Mouse (Mus musculus) kidney, adult 9 months (tissue): ENCODE results near the gene Mrpl38.
"Not testable (repeated sequence)": the region's sequence is repeated elsewhere in the genome, so short reads cannot be mapped to it uniquely, and the experiment has no call there.

ENCODE experiments used
- DNase-seq: peaks from one replicate; pipeline ENCODE4 v3.0.0; 2022

The Mrpl38 gene

GRCm38 (mm10) chr11:116143468-116143867 lies 4.8 kb upstream of the Mrpl38 start:
- no peak for DNase-seq

DNA sequence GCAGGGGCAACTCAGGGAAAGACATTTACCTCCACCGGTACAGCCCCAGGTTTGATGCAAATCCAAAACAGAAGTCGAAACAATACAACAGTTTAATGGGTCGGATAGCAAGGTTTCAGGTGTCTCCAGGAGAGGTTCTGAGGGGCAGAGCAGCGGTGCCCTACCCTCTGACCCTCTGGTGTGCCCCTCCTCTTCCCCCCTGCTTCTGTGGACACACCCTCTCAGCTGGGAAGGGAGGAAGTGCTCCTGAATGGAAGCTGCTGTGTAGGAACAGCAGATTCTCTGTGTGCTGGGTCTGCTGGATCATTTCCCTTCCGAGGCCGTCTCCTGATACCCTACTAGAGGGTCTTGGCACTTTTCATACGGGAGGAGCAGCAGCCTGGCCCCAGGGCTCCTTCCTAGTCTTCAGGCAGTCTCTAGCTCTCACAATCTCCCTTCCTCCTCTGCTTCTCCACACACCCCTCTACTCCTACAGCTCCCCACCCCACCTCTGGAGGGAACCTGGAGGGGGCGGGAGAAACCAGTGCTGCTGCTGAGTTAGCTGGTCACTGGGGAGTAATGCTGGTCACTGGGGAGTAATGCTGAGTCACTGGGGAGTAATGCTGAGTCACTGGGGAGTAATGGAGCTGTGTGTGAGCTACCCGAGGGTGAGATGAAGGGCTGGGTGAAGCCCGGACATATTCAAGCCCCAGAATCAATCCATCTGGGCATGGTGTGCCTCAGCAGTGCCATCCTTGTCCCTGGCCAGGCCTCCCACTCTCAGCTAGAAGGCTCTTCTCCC lies 3.7 kb upstream of the Mrpl38 start:
- no peak for DNase-seq

DNA sequence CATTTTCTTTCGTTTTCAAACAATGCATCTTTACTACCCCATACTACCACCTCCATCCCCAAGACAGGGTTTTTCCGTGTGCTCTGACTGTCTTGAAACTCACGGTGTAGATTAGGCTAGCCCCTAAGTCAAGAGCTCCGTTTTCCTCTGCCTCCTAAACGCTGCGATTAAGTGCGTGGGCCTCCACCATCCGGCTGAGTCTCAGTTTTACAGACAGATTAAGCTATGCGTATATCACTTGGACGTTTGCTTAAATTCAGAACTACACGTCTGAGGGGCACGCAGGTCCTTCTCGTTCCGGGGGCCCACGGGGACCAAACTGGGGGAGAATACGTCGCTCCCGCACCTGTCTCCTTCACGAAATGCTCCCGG lies 586 bp downstream of the Mrpl38 start:
- no peak for DNase-seq

DNA sequence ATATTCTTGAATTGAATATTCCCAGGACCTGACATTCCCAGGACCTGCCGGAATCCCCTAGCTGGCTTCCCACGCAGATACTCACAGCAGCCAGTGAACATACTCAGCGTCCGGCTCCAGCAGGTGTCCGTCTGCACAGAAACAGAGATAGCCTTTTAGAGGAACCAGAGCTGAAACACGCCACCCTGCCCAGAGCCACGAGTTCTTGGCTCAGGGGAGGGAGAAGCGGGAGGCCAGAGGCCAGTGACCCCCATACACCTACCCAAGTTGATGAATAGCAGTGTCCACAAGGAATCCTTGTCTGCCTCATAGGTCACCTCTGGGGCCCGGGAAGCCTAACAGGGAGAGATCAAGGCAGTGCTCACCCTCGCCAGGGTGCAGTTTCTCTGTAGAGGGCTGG lies 4.5 kb downstream of the Mrpl38 start:
- no peak for DNase-seq

DNA sequence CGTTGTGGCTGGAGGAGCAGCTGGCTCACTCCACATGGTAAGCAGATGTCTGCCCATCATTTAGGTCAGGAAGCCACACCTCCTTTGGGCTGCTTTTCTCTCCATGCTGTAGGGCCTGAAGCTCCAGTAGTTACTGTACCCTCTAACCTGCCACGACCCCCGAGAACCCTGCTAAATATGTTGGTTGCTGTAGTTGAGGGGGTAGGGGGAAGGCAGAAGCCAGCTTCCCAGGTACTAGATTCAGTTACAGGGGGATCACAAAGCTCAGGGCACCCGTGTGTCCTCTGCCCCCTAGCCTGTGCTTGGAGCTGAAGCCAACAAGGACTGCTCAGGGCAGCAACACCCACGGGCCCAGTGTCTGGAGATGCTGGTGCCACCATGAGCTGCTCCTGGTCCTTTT lies 5.2 kb downstream of the Mrpl38 start:
- DNase-seq, result no peak

GRCm38 (mm10) chr11:116132366-116133333 lies 6.0 kb downstream of the Mrpl38 start:
- peak; percentile 53 for DNase-seq

- no peak for DNase-seq
These were observed 7.1 kb downstream of the Mrpl38 start for GRCm38 (mm10) chr11:116131349-116132170.

- DNase-seq, result peak; percentile 92
These were observed 8.0 kb downstream of the Mrpl38 start, which contains the start of gene Trim65 for GRCm38 (mm10) chr11:116130488-116131205. Trim65 (minus strand) TSS chr11:116131128.

- DNase-seq, result no peak
These were observed 8.6 kb downstream of the Mrpl38 start for GRCm38 (mm10) chr11:116129993-116130487.

GRCm38 (mm10) chr11:116129091-116129790 lies 9.4 kb downstream of the Mrpl38 start:
- no peak for DNase-seq

DNA sequence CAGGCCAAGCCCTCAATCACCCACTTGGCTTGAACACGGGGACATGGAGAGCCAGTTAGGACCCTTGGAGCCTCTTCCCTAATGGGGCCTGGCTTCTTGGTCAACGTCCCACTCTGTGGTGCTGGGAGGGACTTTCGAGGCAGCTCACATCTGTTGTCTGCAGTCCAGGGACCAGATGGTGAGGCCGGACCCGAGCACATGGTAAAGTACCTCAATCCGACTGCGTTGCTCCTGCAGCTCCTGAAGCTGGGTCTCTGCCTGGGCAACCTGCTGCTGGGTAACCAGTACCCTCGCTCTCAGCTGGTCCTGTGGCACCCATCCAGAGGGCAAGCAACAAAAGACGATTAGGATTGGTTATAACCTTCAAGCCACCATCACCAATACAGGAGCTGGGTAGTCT lies 10.7 kb downstream of the Mrpl38 start:
- no peak for DNase-seq

GRCm38 (mm10) chr11:116127156-116127980 lies 11.3 kb downstream of the Mrpl38 start, which contains the start of gene Trim47:
Trim47 (minus strand) TSS chr11:116127210.
- peak; percentile 93 for DNase-seq

DNA sequence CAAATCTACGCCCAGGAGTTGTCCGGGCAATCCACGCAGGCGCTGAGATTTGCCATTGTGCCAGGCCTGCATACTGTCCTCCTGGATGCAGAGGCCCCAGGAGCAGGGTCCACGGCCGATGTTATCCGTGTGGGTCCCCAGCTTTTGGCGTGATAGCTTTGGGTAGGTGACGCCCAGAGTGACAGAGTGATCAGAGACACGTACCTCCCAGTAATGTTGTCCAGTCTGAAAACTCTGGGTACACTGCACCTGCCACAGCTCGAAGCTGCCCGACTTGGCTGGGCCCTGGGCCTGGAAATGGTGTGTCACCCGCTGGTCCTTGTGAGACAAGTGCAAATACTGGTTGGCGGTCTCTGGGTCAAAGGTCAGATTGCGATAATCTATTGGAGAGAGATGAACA lies 12.4 kb downstream of the Mrpl38 start:
- DNase-seq, result no peak

DNA sequence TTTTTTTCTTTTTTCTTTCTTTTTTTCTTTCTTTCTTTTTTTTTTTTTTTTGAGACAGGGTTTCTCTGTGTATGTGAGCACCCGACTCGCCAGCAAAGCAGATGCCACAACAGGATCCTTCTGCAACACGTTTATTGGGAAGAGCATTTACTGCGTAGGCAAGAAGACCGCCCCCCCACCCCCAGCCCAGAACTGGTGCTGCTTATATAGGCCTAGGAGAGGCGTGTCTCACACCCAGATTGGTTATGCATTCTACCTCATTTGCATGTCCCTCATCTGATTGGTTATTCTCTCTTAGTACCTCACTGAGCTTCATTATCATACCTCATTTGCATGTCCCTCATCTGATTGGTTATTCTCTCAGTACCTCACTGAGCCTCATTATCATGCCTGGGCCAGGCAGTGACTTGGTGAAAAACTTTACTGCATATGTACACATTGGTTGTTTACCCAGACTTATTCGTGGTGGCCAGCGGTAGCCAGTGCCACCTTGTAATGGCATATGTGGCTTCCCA lies 16.9 kb downstream of the Mrpl38 start:
- DNase-seq, result not testable (repeated sequence)

GRCm38 (mm10) chr11:116117819-116118218 lies 20.8 kb downstream of the Mrpl38 start:
- no peak for DNase-seq

GRCm38 (mm10) chr11:116117241-116117640 lies 21.4 kb downstream of the Mrpl38 start:
- DNase-seq, result no peak

- no peak for DNase-seq
These were observed 27.0 kb downstream of the Mrpl38 start for GRCm38 (mm10) chr11:116111611-116112203.

DNA sequence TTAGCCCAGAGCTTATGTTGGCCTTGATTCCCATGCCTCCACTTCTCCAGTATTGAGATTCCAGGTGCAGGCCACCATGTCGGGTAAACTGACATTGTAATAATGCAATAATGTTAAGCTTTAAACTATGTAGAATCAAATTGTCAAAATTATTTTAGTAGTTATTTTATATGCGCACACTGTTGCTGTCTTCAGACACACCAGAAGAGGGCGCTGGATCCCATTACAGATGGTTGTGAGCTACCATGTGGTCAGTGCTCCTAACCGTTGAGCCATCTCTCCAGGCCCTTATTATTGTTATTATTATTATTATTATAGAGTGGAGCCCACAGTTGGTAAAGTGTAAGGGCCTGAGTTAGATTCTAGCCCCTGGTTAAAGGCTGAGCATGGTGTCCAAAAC lies 27.6 kb downstream of the Mrpl38 start:
- DNase-seq, result no peak

GRCm38 (mm10) chr11:116110540-116110939 lies 28.1 kb downstream of the Mrpl38 start:
- no peak for DNase-seq

DNA sequence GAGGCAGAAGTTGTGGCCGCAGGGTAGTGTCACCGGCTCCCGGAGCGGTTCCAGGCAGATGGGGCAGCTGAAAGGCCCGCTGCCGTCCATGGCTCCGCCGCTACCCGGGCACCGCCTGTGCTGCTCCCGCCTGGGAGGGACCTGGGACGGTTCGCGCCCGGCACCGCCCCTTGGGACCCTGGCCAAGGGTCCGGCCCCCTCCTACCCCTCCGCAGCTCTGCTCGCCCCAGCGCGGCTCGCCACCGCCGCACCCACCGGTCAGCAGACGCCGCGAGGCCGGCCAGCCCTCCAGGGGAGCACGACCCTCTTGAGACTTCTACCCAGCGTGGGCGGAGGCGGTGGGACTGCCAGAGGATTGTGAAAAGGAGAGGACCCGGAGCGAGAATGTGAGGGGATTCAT lies 28.5 kb downstream of the Mrpl38 start:
- DNase-seq, result peak; percentile 86
